Mouse (Mus musculus) hindbrain, embryonic 10.5 days (tissue): ENCODE data around the gene Ttc8. TPM values are rescaled to one million over a fixed set of nuclear protein-coding genes. Genes with fewer than 3 reads are reported as not detected.

Experiments used
- DNase-seq: peaks from one replicate; pipeline ENCODE4 v3.0.0-alpha.2; 2017; ENCODE audit warnings: low spot score
- H3K27ac ChIP-seq: fragments of 300-500 bp; sonication (generic); 2 replicates; pipeline ENCODE4 v1.5.1; 2016; ENCODE audit warnings: mild to moderate bottlenecking, moderate library complexity
- H3K27me3 ChIP-seq: fragments of 300-500 bp; sonication (generic); 2 replicates; pipeline ENCODE4 v1.6.1; 2016; ENCODE audit warnings: mild to moderate bottlenecking; ENCODE audit not compliant: poor library complexity, insufficient read depth, severe bottlenecking
- H3K36me3 ChIP-seq: fragments of 300-500 bp; sonication (generic); 2 replicates; pipeline ENCODE4 v1.6.1; 2016; ENCODE audit warnings: mild to moderate bottlenecking, moderate library complexity
- H3K4me1 ChIP-seq: fragments of 300-500 bp; sonication (generic); replicated peaks from 2 replicates; pipeline ENCODE4 v1.6.1; 2016; ENCODE audit warnings: mild to moderate bottlenecking
- H3K4me3 ChIP-seq: fragments of 300-500 bp; sonication (generic); 2 replicates; pipeline ENCODE4 v1.5.1; 2016; ENCODE audit warnings: mild to moderate bottlenecking, moderate library complexity
- H3K9me3 ChIP-seq: fragments of 300-500 bp; sonication (generic); 2 replicates; pipeline ENCODE4 v1.6.1; 2016; ENCODE audit warnings: mild to moderate bottlenecking, moderate library complexity
- WGBS: fragments of 180-500 bp; shearing (Covaris S2); methylation state at CpG from one replicate; pipeline ENCODE4 v1.1.7; 2016; 5-methylcytosine and 5-hydroxymethylcytosine counted together
- polyA plus RNA-seq: library from polyadenylated mRNA; unstranded; fragments of >200 nt; fragmentation: Nextera tagmentation; extraction: Ambion mirVana; gene quantifications from 2 replicates; pipeline ENCODE4 v1.2.1, GENCODE M21; 2016

Ttc8 gene
- polyA plus RNA-seq, 1 experiment from 2014 or later = 37.4 TPM

- Histone ChIP-seq H3K4me3 (no peak overlapping the region), H3K9me3 (peaks cover 4% of the 10 kb centered on the region; the same call in 1 of the 2 replicates), H3K36me3 (no peaks in the 10 kb centered on the region), H3K4me1 (peaks cover 43% of the 10 kb centered on the region), H3K27me3 (no peaks in the 10 kb centered on the region), H3K27ac (peak overlapping the region; percentile 91)
- WGBS = 29% methylated on average over 4 of the region's 4 CpGs
- DNase-seq = no peak
Measured at GRCm38 (mm10) chr12:99009430-99009829, 89.1 kb downstream of the Ttc8 start.

DNA sequence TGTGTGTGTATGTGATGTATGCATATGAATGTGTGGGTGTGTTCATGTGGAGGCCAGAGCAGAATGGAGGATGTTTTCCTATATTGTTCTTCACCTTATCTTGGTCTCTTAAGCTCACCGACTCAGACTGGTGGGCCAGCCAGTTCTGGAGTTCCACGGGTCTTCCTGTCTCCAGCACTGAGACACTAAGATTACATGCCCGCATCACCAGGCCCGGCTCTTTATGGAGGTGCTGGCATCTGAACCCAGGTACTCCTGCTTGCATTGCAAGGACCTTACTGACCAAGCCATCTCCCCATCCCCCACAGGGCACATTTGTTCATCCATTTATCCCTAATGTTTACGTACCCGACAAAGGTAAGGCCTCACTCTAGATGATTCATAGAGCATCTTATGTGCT, 89.7 kb downstream of the Ttc8 start:
- DNase-seq = no peak
- Histone ChIP-seq H3K4me3 (no peak overlapping the region), H3K9me3 (peaks cover 4% of the 10 kb centered on the region; the same call in 1 of the 2 replicates), H3K27me3 (no peaks in the 10 kb centered on the region), H3K27ac (peak overlapping the region; percentile 91), H3K36me3 (no peaks in the 10 kb centered on the region), H3K4me1 (peaks cover 43% of the 10 kb centered on the region)
- WGBS = 72% methylated on average over 6 of the region's 6 CpGs

GRCm38 (mm10) chr12:99011161-99011861, 90.9 kb downstream of the Ttc8 start:
- Histone ChIP-seq H3K4me1 (peaks cover 43% of the 10 kb centered on the region), H3K27ac (peak overlapping the region; percentile 91), H3K4me3 (peak overlapping the region; percentile 27), H3K36me3 (no peaks in the 10 kb centered on the region), H3K9me3 (peaks cover 4% of the 10 kb centered on the region; the same call in 1 of the 2 replicates), H3K27me3 (no peaks in the 10 kb centered on the region)
- DNase-seq = peak; percentile 87
- 7% methylated on average over 22 of the region's 22 CpGs for WGBS

DNA sequence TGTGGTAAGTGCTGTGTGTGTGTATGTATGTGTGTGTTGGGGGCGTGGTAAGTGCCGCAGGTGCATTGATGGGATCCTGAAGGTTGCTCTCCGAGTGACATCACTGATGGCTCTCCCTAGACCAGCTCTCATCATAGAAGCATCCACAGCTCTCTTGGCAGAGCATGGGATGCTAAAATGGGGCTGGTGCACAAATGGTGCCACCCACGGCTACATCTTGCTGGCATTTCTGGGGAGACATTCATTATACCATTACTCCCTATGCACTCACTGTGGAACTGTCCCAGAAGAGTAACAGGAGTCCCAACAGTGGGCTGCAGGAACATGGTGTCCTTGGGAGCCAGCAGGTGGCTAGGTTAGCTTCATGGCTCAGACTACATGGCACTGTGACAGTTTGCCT, 95.5 kb downstream of the Ttc8 start:
- Histone ChIP-seq H3K4me3 (no peak overlapping the region), H3K36me3 (no peaks in the 10 kb centered on the region), H3K27me3 (peaks cover 3% of the 10 kb centered on the region; the same call in 1 of the 2 replicates), H3K27ac (no peak overlapping the region), H3K9me3 (peaks cover 4% of the 10 kb centered on the region; the same call in 1 of the 2 replicates), H3K4me1 (peaks cover 17% of the 10 kb centered on the region)
- 93% methylated on average over 4 of the region's 4 CpGs for WGBS
- no peak for DNase-seq

- Histone ChIP-seq H3K4me1 (peaks cover 19% of the 10 kb centered on the region), H3K4me3 (no peak overlapping the region), H3K9me3 (no peaks in the 10 kb centered on the region), H3K27ac (no peak overlapping the region), H3K36me3 (no peaks in the 10 kb centered on the region), H3K27me3 (peaks cover 23% of the 10 kb centered on the region)
- no peak for DNase-seq
- WGBS = 66% methylated on average over 6 of the region's 6 CpGs
Measured at GRCm38 (mm10) chr12:99024430-99024960, 104.1 kb downstream of the Ttc8 start.

DNA sequence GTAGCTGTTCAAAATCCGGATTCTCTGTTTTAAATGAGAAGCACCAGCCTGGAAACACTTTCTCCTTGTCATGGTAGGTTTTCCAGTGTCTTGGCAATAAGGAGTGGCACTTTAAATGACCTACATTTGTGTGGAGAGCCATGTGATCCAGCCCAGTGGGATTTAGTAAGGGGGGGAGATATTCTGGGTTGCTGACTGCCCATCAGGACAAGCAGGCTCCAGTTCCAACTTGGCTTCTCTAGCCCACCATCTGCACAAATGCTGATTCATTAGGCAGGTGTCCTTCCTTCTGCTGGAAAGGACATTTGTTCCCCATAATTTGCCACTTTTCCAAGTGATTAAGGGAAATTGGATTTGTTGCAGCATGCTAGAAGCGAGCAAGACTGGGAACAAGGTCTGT, 105.9 kb downstream of the Ttc8 start:
- Histone ChIP-seq H3K27me3 (peaks cover 33% of the 10 kb centered on the region), H3K36me3 (no peaks in the 10 kb centered on the region), H3K9me3 (no peaks in the 10 kb centered on the region), H3K27ac (no peak overlapping the region), H3K4me3 (no peak overlapping the region), H3K4me1 (peaks cover 19% of the 10 kb centered on the region)
- DNase-seq = no peak
- WGBS = 93% methylated on average over 2 of the region's 2 CpGs

DNA sequence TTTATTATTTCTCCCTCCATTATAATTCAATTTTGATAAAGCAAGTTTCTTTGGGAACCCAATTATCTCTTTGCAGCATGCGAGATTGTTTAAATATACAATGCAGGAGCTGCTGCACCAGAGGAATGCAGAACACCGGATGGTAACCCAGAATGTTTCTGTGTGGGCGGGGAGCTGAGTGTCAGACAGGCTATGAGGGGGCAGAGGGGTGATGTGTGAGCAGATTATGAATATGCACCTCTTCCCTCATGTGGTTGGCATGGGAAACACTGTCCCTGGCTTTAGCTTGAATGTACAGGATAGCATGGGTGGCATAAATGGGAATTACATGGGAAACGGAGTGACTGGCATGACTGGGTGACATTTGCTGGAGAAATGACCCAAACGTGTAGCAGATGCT, 108.3 kb downstream of the Ttc8 start:
- Histone ChIP-seq H3K27me3 (peaks cover 43% of the 10 kb centered on the region), H3K27ac (no peak overlapping the region), H3K4me3 (no peak overlapping the region), H3K36me3 (no peaks in the 10 kb centered on the region), H3K4me1 (peaks cover 19% of the 10 kb centered on the region), H3K9me3 (no peaks in the 10 kb centered on the region)
- no peak for DNase-seq
- 69% methylated on average over 5 of the region's 5 CpGs for WGBS

- H3K27ac ChIP-seq = no peak overlapping the region
- H3K4me1 ChIP-seq = peaks cover 9% of the 10 kb centered on the region
- H3K4me3 ChIP-seq = no peak overlapping the region
- H3K9me3 ChIP-seq = no peaks in the 10 kb centered on the region
- WGBS = 67% methylated on average over 1 of the region's 1 CpGs
- H3K27me3 ChIP-seq = peaks cover 56% of the 10 kb centered on the region
- no peak for DNase-seq
- H3K36me3 ChIP-seq = no peaks in the 10 kb centered on the region
Measured at GRCm38 (mm10) chr12:99030022-99030421, 109.6 kb downstream of the Ttc8 start.

Other genes starting within 250 kb of the Ttc8 start
- gene Ptpn21, start 183.2 kb upstream of the Ttc8 start, polyA plus RNA-seq = 5.3 and 6.1 TPM in 2 replicates
- gene Zc3h14, start 173.6 kb upstream of the Ttc8 start, polyA plus RNA-seq = 119 and 133 TPM in 2 replicates
- gene Eml5, start 19.1 kb upstream of the Ttc8 start, polyA plus RNA-seq = 15.9 and 17.0 TPM in 2 replicates